Mouse (Mus musculus): ENCODE results near the gene Myt1l. TPM values are rescaled to one million over a fixed set of nuclear protein-coding genes. Genes with fewer than 3 reads are reported as not detected.
A peak's percentile ranks its signal among the peaks of the same experiment; 100 is the strongest.

The Myt1l gene
- polyA plus RNA-seq, 1 experiment from 2014 or later: 265 TPM

GRCm38 (mm10) chr12:29634509-29634908 lies 106.3 kb downstream of the Myt1l start:
- 92% methylated on average over 2 of the region's 2 CpGs for WGBS
- Histone ChIP-seq H3K4me1 (ENCODE audit: control insufficient read depth, insufficient read depth, low read length) (peaks cover 15% of the 10 kb centered on the region; the same call in 1 of the 2 replicates), H3K4me3 (ENCODE audit: low read depth, low read length) (no peak overlapping the region), H3K27me3 (ENCODE audit: control insufficient read depth, insufficient read depth, low read length) (no peaks in the 10 kb centered on the region), H3K9ac (replicated peaks; ENCODE audit: low read depth, low read length) (no peak overlapping the region), H3K4me2 (ENCODE audit: low read depth, low read length) (no peak overlapping the region), H3K9me3 (ENCODE audit: control insufficient read depth, low read length) (no peaks in the 10 kb centered on the region), H3K36me3 (ENCODE audit: control insufficient read depth, insufficient read depth, low read length) (no peaks in the 10 kb centered on the region; the same call in 1 of the 2 replicates), H3K27ac (ENCODE audit: low read depth, low read length) (no peak overlapping the region)
- ATAC-seq (ENCODE audit: low read depth): no peak

GRCm38 (mm10) chr12:29639543-29640196 lies 111.5 kb downstream of the Myt1l start:
- Histone ChIP-seq H3K4me3 (ENCODE audit: low read depth, low read length) (no peak overlapping the region), H3K9me3 (ENCODE audit: control insufficient read depth, low read length) (no peaks in the 10 kb centered on the region), H3K27me3 (ENCODE audit: control insufficient read depth, insufficient read depth, low read length) (no peaks in the 10 kb centered on the region), H3K9ac (replicated peaks; ENCODE audit: low read depth, low read length) (no peak overlapping the region), H3K36me3 (ENCODE audit: control insufficient read depth, insufficient read depth, low read length) (no peaks in the 10 kb centered on the region), H3K27ac (ENCODE audit: low read depth, low read length) (no peak overlapping the region), H3K4me1 (ENCODE audit: control insufficient read depth, insufficient read depth, low read length) (peaks cover 18% of the 10 kb centered on the region), H3K4me2 (ENCODE audit: low read depth, low read length) (no peak overlapping the region)
- ATAC-seq (ENCODE audit: low read depth): peak; percentile 49
- WGBS: 32% methylated on average over 11 of the region's 11 CpGs

GRCm38 (mm10) chr12:29640201-29640600 lies 112.0 kb downstream of the Myt1l start:
- Histone ChIP-seq H3K27ac (ENCODE audit: low read depth, low read length) (0 out of 2 replicates have a peak overlapping the region, but pooled peaks have one; percentile 10), H3K36me3 (ENCODE audit: control insufficient read depth, insufficient read depth, low read length) (no peaks in the 10 kb centered on the region), H3K4me2 (ENCODE audit: low read depth, low read length) (no peak overlapping the region), H3K4me1 (ENCODE audit: control insufficient read depth, insufficient read depth, low read length) (peaks cover 18% of the 10 kb centered on the region), H3K4me3 (ENCODE audit: low read depth, low read length) (no peak overlapping the region), H3K27me3 (ENCODE audit: control insufficient read depth, insufficient read depth, low read length) (no peaks in the 10 kb centered on the region), H3K9ac (replicated peaks; ENCODE audit: low read depth, low read length) (no peak overlapping the region), H3K9me3 (ENCODE audit: control insufficient read depth, low read length) (no peaks in the 10 kb centered on the region)
- 52% methylated on average over 1 of the region's 1 CpGs for WGBS
- ATAC-seq (ENCODE audit: low read depth): no peak

GRCm38 (mm10) chr12:29642915-29643314 lies 114.7 kb downstream of the Myt1l start:
- ATAC-seq (ENCODE audit: low read depth): peak; percentile 79
- Histone ChIP-seq H3K27me3 (ENCODE audit: control insufficient read depth, insufficient read depth, low read length) (no peaks in the 10 kb centered on the region), H3K36me3 (ENCODE audit: control insufficient read depth, insufficient read depth, low read length) (no peaks in the 10 kb centered on the region), H3K9ac (replicated peaks; ENCODE audit: low read depth, low read length) (no peak overlapping the region), H3K4me1 (ENCODE audit: control insufficient read depth, insufficient read depth, low read length) (peaks cover 18% of the 10 kb centered on the region), H3K4me2 (ENCODE audit: low read depth, low read length) (no peak overlapping the region), H3K4me3 (ENCODE audit: low read depth, low read length) (no peak overlapping the region), H3K9me3 (ENCODE audit: control insufficient read depth, low read length) (no peaks in the 10 kb centered on the region), H3K27ac (ENCODE audit: low read depth, low read length) (peak overlapping the region; percentile 90)
- 7% methylated on average over 4 of the region's 4 CpGs for WGBS

GRCm38 (mm10) chr12:29644091-29644490 lies 115.9 kb downstream of the Myt1l start:
- Histone ChIP-seq H3K36me3 (ENCODE audit: control insufficient read depth, insufficient read depth, low read length) (no peaks in the 10 kb centered on the region), H3K4me3 (ENCODE audit: low read depth, low read length) (no peak overlapping the region), H3K4me1 (ENCODE audit: control insufficient read depth, insufficient read depth, low read length) (peaks cover 16% of the 10 kb centered on the region), H3K9ac (replicated peaks; ENCODE audit: low read depth, low read length) (no peak overlapping the region), H3K27ac (ENCODE audit: low read depth, low read length) (peak overlapping the region; percentile 55; the same call in 1 of the 2 replicates), H3K9me3 (ENCODE audit: control insufficient read depth, low read length) (no peaks in the 10 kb centered on the region), H3K4me2 (ENCODE audit: low read depth, low read length) (no peak overlapping the region), H3K27me3 (ENCODE audit: control insufficient read depth, insufficient read depth, low read length) (no peaks in the 10 kb centered on the region)
- 61% methylated on average over 4 of the region's 4 CpGs for WGBS
- ATAC-seq (ENCODE audit: low read depth): no peak

GRCm38 (mm10) chr12:29644721-29645120 lies 116.5 kb downstream of the Myt1l start:
- no peak overlapping the region for H3K4me3 ChIP-seq (ENCODE audit: low read depth, low read length)
- H3K4me1 ChIP-seq (ENCODE audit: control insufficient read depth, insufficient read depth, low read length): peaks cover 17% of the 10 kb centered on the region
- WGBS: 65% methylated on average over 7 of the region's 7 CpGs
- no peak for ATAC-seq (ENCODE audit: low read depth)
- no peak overlapping the region for H3K9ac ChIP-seq (replicated peaks; ENCODE audit: low read depth, low read length)
- H3K27me3 ChIP-seq (ENCODE audit: control insufficient read depth, insufficient read depth, low read length): no peaks in the 10 kb centered on the region
- no peaks in the 10 kb centered on the region for H3K36me3 ChIP-seq (ENCODE audit: control insufficient read depth, insufficient read depth, low read length)
- no peaks in the 10 kb centered on the region for H3K9me3 ChIP-seq (ENCODE audit: control insufficient read depth, low read length)
- no peak overlapping the region for H3K4me2 ChIP-seq (ENCODE audit: low read depth, low read length)
- peak overlapping the region; percentile 55; the same call in 1 of the 2 replicates for H3K27ac ChIP-seq (ENCODE audit: low read depth, low read length)

GRCm38 (mm10) chr12:29649510-29650152 lies 121.4 kb downstream of the Myt1l start:
- H3K4me3 ChIP-seq (ENCODE audit: low read depth, low read length): no peak overlapping the region
- no peak overlapping the region for H3K9ac ChIP-seq (replicated peaks; ENCODE audit: low read depth, low read length)
- H3K27ac ChIP-seq (ENCODE audit: low read depth, low read length): peak overlapping the region; percentile 76
- peak; percentile 88 for ATAC-seq (ENCODE audit: low read depth)
- peaks cover 25% of the 10 kb centered on the region for H3K4me1 ChIP-seq (ENCODE audit: control insufficient read depth, insufficient read depth, low read length)
- no peaks in the 10 kb centered on the region for H3K36me3 ChIP-seq (ENCODE audit: control insufficient read depth, insufficient read depth, low read length)
- no peak overlapping the region for H3K4me2 ChIP-seq (ENCODE audit: low read depth, low read length)
- H3K27me3 ChIP-seq (ENCODE audit: control insufficient read depth, insufficient read depth, low read length): no peaks in the 10 kb centered on the region
- no peaks in the 10 kb centered on the region for H3K9me3 ChIP-seq (ENCODE audit: control insufficient read depth, low read length)
- 34% methylated on average over 10 of the region's 10 CpGs for WGBS

- 92% methylated on average over 5 of the region's 5 CpGs for WGBS
- H3K27ac ChIP-seq (ENCODE audit: low read depth, low read length): no peak overlapping the region
Observed at GRCm38 (mm10) chr12:29652516-29652915, 124.3 kb downstream of the Myt1l start.

GRCm38 (mm10) chr12:29655197-29655632 lies 127.0 kb downstream of the Myt1l start:
- peaks cover 32% of the 10 kb centered on the region for H3K4me1 ChIP-seq (ENCODE audit: control insufficient read depth, insufficient read depth, low read length)

More at GRCm38 (mm10) chr12:29652516-29652915, 124.3 kb downstream of the Myt1l start:
- H3K9me3 ChIP-seq (ENCODE audit: control insufficient read depth, low read length): no peaks in the 10 kb centered on the region
- no peak overlapping the region for H3K4me3 ChIP-seq (ENCODE audit: low read depth, low read length)
- H3K9ac ChIP-seq (replicated peaks; ENCODE audit: low read depth, low read length): no peak overlapping the region
- no peak overlapping the region for H3K4me2 ChIP-seq (ENCODE audit: low read depth, low read length)
- no peak for ATAC-seq (ENCODE audit: low read depth)
- H3K36me3 ChIP-seq (ENCODE audit: control insufficient read depth, insufficient read depth, low read length): no peaks in the 10 kb centered on the region
- H3K4me1 ChIP-seq (ENCODE audit: control insufficient read depth, insufficient read depth, low read length): peaks cover 39% of the 10 kb centered on the region
- no peaks in the 10 kb centered on the region for H3K27me3 ChIP-seq (ENCODE audit: control insufficient read depth, insufficient read depth, low read length)

More at GRCm38 (mm10) chr12:29655197-29655632, 127.0 kb downstream of the Myt1l start:
- no peaks in the 10 kb centered on the region for H3K36me3 ChIP-seq (ENCODE audit: control insufficient read depth, insufficient read depth, low read length)
- H3K9me3 ChIP-seq (ENCODE audit: control insufficient read depth, low read length): no peaks in the 10 kb centered on the region
- no peaks in the 10 kb centered on the region for H3K27me3 ChIP-seq (ENCODE audit: control insufficient read depth, insufficient read depth, low read length)
- WGBS: 38% methylated on average over 10 of the region's 10 CpGs
- no peak overlapping the region for H3K4me2 ChIP-seq (ENCODE audit: low read depth, low read length)
- H3K9ac ChIP-seq (replicated peaks; ENCODE audit: low read depth, low read length): no peak overlapping the region
- no peak for ATAC-seq (ENCODE audit: low read depth)
- H3K27ac ChIP-seq (ENCODE audit: low read depth, low read length): peak overlapping the region; percentile 78
- H3K4me3 ChIP-seq (ENCODE audit: low read depth, low read length): no peak overlapping the region
